Mouse (Mus musculus) heart, adult 2 months (tissue): Measurements from ENCODE around the gene Limch1.

Experiments used
- CTCF ChIP-seq: fragments of 200-600 bp; IDR thresholded peaks from 2 replicates; pipeline ENCODE4 v1.8.1; 2022; ENCODE audit warnings: antibody characterized with exemption, mild to moderate bottlenecking, moderate library complexity
- EP300 ChIP-seq: fragments of 200-500 bp; IDR thresholded peaks from 2 replicates; pipeline ENCODE4 v1.6.1; 2011; ENCODE audit warnings: low read depth, low read length, control low read depth; ENCODE audit not compliant: insufficient read depth
- POLR2A ChIP-seq: fragments of 200-500 bp; IDR thresholded peaks from 2 replicates; pipeline ENCODE4 v1.6.1; 2011; ENCODE audit warnings: mild to moderate bottlenecking, low read depth, low read length, control low read depth; ENCODE audit not compliant: insufficient read depth

- TF ChIP-seq CTCF (no peak), POLR2A (no peak), EP300 (no peak)
These were observed 32.5 kb downstream of the Limch1 start for GRCm38 (mm10) chr5:66777999-66778710.
